Mouse (Mus musculus): ENCODE results near the gene Rwdd2a. TPM values are rescaled to one million over a fixed set of nuclear protein-coding genes. Genes with fewer than 3 reads are reported as not detected.

Rwdd2a gene
- total RNA-seq (2021), result 10 to 100 TPM; 28.2 TPM
- long read RNA-seq, experiment 1, transcript Rwdd2a-201 (3 exons, 1,355 nt), result minor isoform, 5 of 16 reads
- long read RNA-seq, experiment 1, transcript Rwdd2a-203 (3 exons, 1,054 nt), result major isoform, 8 of 16 reads
- long read RNA-seq, experiment 1, partial matches to known transcripts, result 1 of 16 reads
- long read RNA-seq, experiment 1, other reads (novel, unspliced or antisense), result 1 of 16 reads
- long read RNA-seq, experiment 2, transcript Rwdd2a-203 (3 exons, 1,054 nt), result major isoform, 14 of 26 reads
- long read RNA-seq, experiment 2, transcript Rwdd2a-201 (3 exons, 1,355 nt), result minor isoform, 7 of 26 reads
- long read RNA-seq, experiment 2, partial matches to known transcripts, result 3 of 26 reads
- long read RNA-seq, experiment 2, other reads (novel, unspliced or antisense), result 1 of 26 reads

- peak; percentile 96 to 97 for DNase-seq (ENCODE audit: low spot score in 2 of 2)
- H3K4me3 ChIP-seq, result peak within 1 kb of the TSS; percentile 95
- TF ChIP-seq CTCF (conservative IDR thresholded peaks at IDR 0.05), result no peak
- H3K27ac ChIP-seq, result peak within 1 kb of the TSS; percentile 94
These were observed at the start of gene Rwdd2a, which contains the start of gene Pgm3 for GRCm38 (mm10) chr9:86571540-86572135. TSS of gene Rwdd2a (plus strand) at chr9:86571991. TSS of gene Pgm3 (minus strand) at chr9:86571842.

- peak; percentile 57 for TF ChIP-seq CTCF (conservative IDR thresholded peaks at IDR 0.05)
- no peak overlapping the region for H3K27ac ChIP-seq
These were observed 49.5 kb upstream of the Rwdd2a start for GRCm38 (mm10) chr9:86522335-86522734.

GRCm38 (mm10) chr9:86525600-86525999 lies 46.2 kb upstream of the Rwdd2a start:
- H3K27ac ChIP-seq, result no peak overlapping the region
- no peak overlapping the region for H3K4me3 ChIP-seq
- no peak for TF ChIP-seq CTCF (conservative IDR thresholded peaks at IDR 0.05)
- DNase-seq (ENCODE audit: low spot score in 2 of 2), result no peak

More at GRCm38 (mm10) chr9:86522335-86522734, 49.5 kb upstream of the Rwdd2a start:
- DNase-seq (ENCODE audit: low spot score in 2 of 2), result no peak
- H3K4me3 ChIP-seq, result no peak overlapping the region

- no peak for DNase-seq (ENCODE audit: low spot score in 2 of 2)
- no peak overlapping the region for H3K4me3 ChIP-seq
- TF ChIP-seq CTCF (conservative IDR thresholded peaks at IDR 0.05), result no peak
- no peak overlapping the region for H3K27ac ChIP-seq
These were observed 37.7 kb upstream of the Rwdd2a start for GRCm38 (mm10) chr9:86534071-86534470.

GRCm38 (mm10) chr9:86543451-86543850 lies 28.3 kb upstream of the Rwdd2a start:
- no peak overlapping the region for H3K4me3 ChIP-seq
- DNase-seq (ENCODE audit: low spot score in 2 of 2), result no peak
- no peak overlapping the region for H3K27ac ChIP-seq
- no peak for TF ChIP-seq CTCF (conservative IDR thresholded peaks at IDR 0.05)

- Histone ChIP-seq H3K4me3 (no peak overlapping the region), H3K27ac (no peak overlapping the region)
- TF ChIP-seq CTCF (conservative IDR thresholded peaks at IDR 0.05), result no peak
- no peak for DNase-seq (ENCODE audit: low spot score in 2 of 2)
These were observed 27.2 kb upstream of the Rwdd2a start for GRCm38 (mm10) chr9:86544559-86544958.

GRCm38 (mm10) chr9:86549637-86550162 lies 22.1 kb upstream of the Rwdd2a start:
- no peak for DNase-seq (ENCODE audit: low spot score in 2 of 2)
- TF ChIP-seq CTCF (conservative IDR thresholded peaks at IDR 0.05), result no peak
- Histone ChIP-seq H3K4me3 (no peak overlapping the region), H3K27ac (no peak overlapping the region)

- Histone ChIP-seq H3K4me3 (no peak overlapping the region), H3K27ac (no peak overlapping the region)
- no peak for TF ChIP-seq CTCF (conservative IDR thresholded peaks at IDR 0.05)
- DNase-seq (ENCODE audit: low spot score in 2 of 2), result no peak
These were observed 21.1 kb upstream of the Rwdd2a start for GRCm38 (mm10) chr9:86550717-86551116.

GRCm38 (mm10) chr9:86553886-86554285 lies 17.9 kb upstream of the Rwdd2a start:
- no peak for DNase-seq (ENCODE audit: low spot score in 2 of 2)

GRCm38 (mm10) chr9:86554641-86555040 lies 17.1 kb upstream of the Rwdd2a start:
- Histone ChIP-seq H3K27ac (no peak overlapping the region), H3K4me3 (no peak overlapping the region)
- no peak for DNase-seq (ENCODE audit: low spot score in 2 of 2)
- no peak for TF ChIP-seq CTCF (conservative IDR thresholded peaks at IDR 0.05)

More at GRCm38 (mm10) chr9:86553886-86554285, 17.9 kb upstream of the Rwdd2a start:
- TF ChIP-seq CTCF (conservative IDR thresholded peaks at IDR 0.05), result no peak
- Histone ChIP-seq H3K4me3 (no peak overlapping the region), H3K27ac (no peak overlapping the region)

- Histone ChIP-seq H3K4me3 (no peak overlapping the region), H3K27ac (no peak overlapping the region)
- no peak for DNase-seq (ENCODE audit: low spot score in 2 of 2)
- no peak for TF ChIP-seq CTCF (conservative IDR thresholded peaks at IDR 0.05)
These were observed 11.2 kb upstream of the Rwdd2a start for GRCm38 (mm10) chr9:86560543-86560942.

GRCm38 (mm10) chr9:86569314-86569910 lies 2.4 kb upstream of the Rwdd2a start:
- TF ChIP-seq CTCF (conservative IDR thresholded peaks at IDR 0.05), result no peak
- no peak overlapping the region for H3K4me3 ChIP-seq
- DNase-seq (ENCODE audit: low spot score in 2 of 2), result no peak
- no peak overlapping the region for H3K27ac ChIP-seq

All from layer of hippocampus, adult 2 months (tissue).